Mouse (Mus musculus): ENCODE data around the gene Dzip1.
A peak's percentile ranks its signal among the peaks of the same experiment; 100 is the strongest.

Dzip1 gene

GRCm38 (mm10) chr14:118928565-118928964, 3.3 kb upstream of the Dzip1 start:
- no peak for ATAC-seq (ENCODE audit: insufficient number of reproducible peaks, low FRiP score, low TSS enrichment)

GRCm38 (mm10) chr14:118922667-118923184, 2.5 kb downstream of the Dzip1 start:
- 0 out of 2 replicates have a peak, but pooled peaks have one; percentile 11 for ATAC-seq (ENCODE audit: insufficient number of reproducible peaks, low FRiP score, low TSS enrichment)

- ATAC-seq (ENCODE audit: insufficient number of reproducible peaks, low FRiP score, low TSS enrichment): no peak
These were observed 3.0 kb downstream of the Dzip1 start for GRCm38 (mm10) chr14:118922251-118922650.

GRCm38 (mm10) chr14:118920654-118921053, 4.6 kb downstream of the Dzip1 start:
- ATAC-seq (ENCODE audit: insufficient number of reproducible peaks, low FRiP score, low TSS enrichment): no peak

GRCm38 (mm10) chr14:118919025-118919424, 6.2 kb downstream of the Dzip1 start:
- no peak for ATAC-seq (ENCODE audit: insufficient number of reproducible peaks, low FRiP score, low TSS enrichment)

- ATAC-seq (ENCODE audit: insufficient number of reproducible peaks, low FRiP score, low TSS enrichment): no peak
These were observed 11.6 kb downstream of the Dzip1 start for GRCm38 (mm10) chr14:118913651-118914050.

- no peak for ATAC-seq (ENCODE audit: insufficient number of reproducible peaks, low FRiP score, low TSS enrichment)
These were observed 13.7 kb downstream of the Dzip1 start for GRCm38 (mm10) chr14:118911521-118911920.

- 0 out of 2 replicates have a peak, but pooled peaks have one; percentile 22 for ATAC-seq (ENCODE audit: insufficient number of reproducible peaks, low FRiP score, low TSS enrichment)
These were observed 14.7 kb downstream of the Dzip1 start for GRCm38 (mm10) chr14:118910332-118911222.

- ATAC-seq (ENCODE audit: insufficient number of reproducible peaks, low FRiP score, low TSS enrichment): no peak
These were observed 15.4 kb downstream of the Dzip1 start for GRCm38 (mm10) chr14:118909872-118910271.

GRCm38 (mm10) chr14:118907592-118907991, 17.7 kb downstream of the Dzip1 start:
- ATAC-seq (ENCODE audit: insufficient number of reproducible peaks, low FRiP score, low TSS enrichment): no peak

GRCm38 (mm10) chr14:118903867-118904562, 21.2 kb downstream of the Dzip1 start:
- no peak for ATAC-seq (ENCODE audit: insufficient number of reproducible peaks, low FRiP score, low TSS enrichment)

- no peak for ATAC-seq (ENCODE audit: insufficient number of reproducible peaks, low FRiP score, low TSS enrichment)
These were observed 21.9 kb downstream of the Dzip1 start for GRCm38 (mm10) chr14:118903397-118903796.

GRCm38 (mm10) chr14:118900911-118901310, 24.3 kb downstream of the Dzip1 start:
- ATAC-seq (ENCODE audit: insufficient number of reproducible peaks, low FRiP score, low TSS enrichment): no peak

- no peak for ATAC-seq (ENCODE audit: insufficient number of reproducible peaks, low FRiP score, low TSS enrichment)
These were observed 25.3 kb downstream of the Dzip1 start for GRCm38 (mm10) chr14:118899940-118900339.

GRCm38 (mm10) chr14:118895655-118896054, 29.6 kb downstream of the Dzip1 start:
- ATAC-seq (ENCODE audit: insufficient number of reproducible peaks, low FRiP score, low TSS enrichment): no peak

GRCm38 (mm10) chr14:118895228-118895627, 30.0 kb downstream of the Dzip1 start:
- ATAC-seq (ENCODE audit: insufficient number of reproducible peaks, low FRiP score, low TSS enrichment): no peak

- no peak for ATAC-seq (ENCODE audit: insufficient number of reproducible peaks, low FRiP score, low TSS enrichment)
These were observed 35.2 kb downstream of the Dzip1 start for GRCm38 (mm10) chr14:118890101-118890500.

GRCm38 (mm10) chr14:118884250-118884556, 41.1 kb downstream of the Dzip1 start:
- ATAC-seq (ENCODE audit: insufficient number of reproducible peaks, low FRiP score, low TSS enrichment): no peak

GRCm38 (mm10) chr14:118883344-118884249, 41.7 kb downstream of the Dzip1 start:
- ATAC-seq (ENCODE audit: insufficient number of reproducible peaks, low FRiP score, low TSS enrichment): no peak

GRCm38 (mm10) chr14:118880696-118881095, 44.6 kb downstream of the Dzip1 start:
- no peak for ATAC-seq (ENCODE audit: insufficient number of reproducible peaks, low FRiP score, low TSS enrichment)

Data from cerebellum, adult (tissue).